Mouse (Mus musculus) kidney, adult 8-10 months (tissue): ENCODE results near the gene Nemf.
A peak's percentile ranks its signal among the peaks of the same experiment; 100 is the strongest.

Experiments used
- DNase-seq, 2 experiments: peaks; one replicate each; pipeline ENCODE4 v3.0.0; 2022

Gene Nemf

GRCm38 (mm10) chr12:69300391-69300790, 56.6 kb downstream of the Nemf start:
- DNase-seq, result no peak

DNA sequence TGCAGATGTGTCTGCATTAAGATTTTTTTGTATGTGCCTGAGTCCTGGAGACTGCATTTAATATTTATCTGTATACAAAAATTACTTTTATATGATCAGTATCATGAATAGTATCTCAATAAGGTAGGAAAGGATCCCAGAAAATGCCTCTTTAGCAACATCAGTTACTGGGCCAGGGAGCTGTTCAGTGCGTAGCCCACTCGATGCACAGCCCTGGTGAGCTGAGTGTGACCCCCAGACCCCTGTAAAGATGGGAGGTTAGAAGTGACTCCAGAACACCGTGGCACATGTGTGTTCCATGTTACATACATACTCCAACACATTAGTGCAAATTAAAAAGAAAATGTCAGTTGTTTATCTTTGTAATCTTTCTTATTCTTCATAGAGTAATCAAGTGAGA, 57.1 kb downstream of the Nemf start:
- no peak for DNase-seq

DNA sequence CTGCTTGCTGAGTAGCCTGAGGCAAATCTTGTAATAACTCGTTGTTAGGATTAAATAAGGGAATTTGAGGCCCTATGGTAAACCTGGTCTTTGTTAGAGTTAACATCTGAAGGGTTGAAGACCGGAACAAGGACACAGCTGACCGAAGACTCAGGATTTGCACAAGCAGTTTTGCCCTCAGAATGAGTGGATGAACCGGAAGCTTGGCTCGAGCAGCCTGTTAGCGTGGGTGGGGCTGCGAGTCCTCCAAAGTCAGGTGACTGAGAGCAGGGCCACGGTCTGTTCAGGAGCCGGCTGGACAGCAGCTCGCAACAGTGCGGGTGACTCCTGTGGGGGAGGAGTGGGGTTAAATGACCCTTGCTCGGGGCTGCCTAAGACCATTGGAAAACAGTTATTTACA, 57.7 kb downstream of the Nemf start:
- peak; percentile 76 to 81 for DNase-seq

GRCm38 (mm10) chr12:69298281-69298680, 58.7 kb downstream of the Nemf start:
- no peak for DNase-seq

DNA sequence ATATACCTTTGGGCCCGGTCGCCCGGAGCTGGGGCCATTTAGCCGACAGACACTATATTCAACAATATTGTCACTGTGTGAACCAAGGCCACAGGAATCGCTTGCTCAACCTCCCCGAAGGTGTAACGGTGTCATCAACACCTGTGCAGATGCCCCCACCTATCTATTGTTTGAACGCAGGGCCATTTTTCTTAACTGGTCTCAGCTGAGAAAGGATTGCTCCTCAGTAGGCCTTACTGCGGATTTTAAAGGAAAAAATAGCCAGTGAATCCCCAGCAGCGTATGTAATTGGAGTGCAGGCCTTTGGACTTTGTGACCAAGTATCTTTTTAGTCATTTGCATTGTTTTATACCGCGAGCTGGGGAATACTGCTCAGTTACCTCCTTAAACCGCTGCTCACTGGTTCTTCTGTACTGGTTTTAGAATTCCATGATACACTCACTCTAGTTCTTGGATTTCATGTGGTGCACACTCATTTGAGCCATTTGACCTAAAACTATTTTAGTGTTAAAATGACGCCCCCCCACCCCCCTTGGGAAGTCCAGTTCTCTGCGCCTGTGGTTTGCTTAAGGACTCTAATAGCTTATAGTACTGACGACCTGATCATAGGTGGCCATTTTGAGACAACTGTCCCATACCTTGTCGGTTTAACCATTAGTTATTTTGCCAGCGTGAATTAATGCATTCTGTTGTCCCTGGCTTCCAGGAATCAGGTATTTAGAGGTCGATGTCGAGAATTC, 59.4 kb downstream of the Nemf start:
- no peak for DNase-seq

GRCm38 (mm10) chr12:69296511-69297410, 60.2 kb downstream of the Nemf start, which contains the start of gene Klhdc2:
Gene Klhdc2 (plus strand): TSS chr12:69296681.
- peak; percentile 86 to 88 for DNase-seq

DNA sequence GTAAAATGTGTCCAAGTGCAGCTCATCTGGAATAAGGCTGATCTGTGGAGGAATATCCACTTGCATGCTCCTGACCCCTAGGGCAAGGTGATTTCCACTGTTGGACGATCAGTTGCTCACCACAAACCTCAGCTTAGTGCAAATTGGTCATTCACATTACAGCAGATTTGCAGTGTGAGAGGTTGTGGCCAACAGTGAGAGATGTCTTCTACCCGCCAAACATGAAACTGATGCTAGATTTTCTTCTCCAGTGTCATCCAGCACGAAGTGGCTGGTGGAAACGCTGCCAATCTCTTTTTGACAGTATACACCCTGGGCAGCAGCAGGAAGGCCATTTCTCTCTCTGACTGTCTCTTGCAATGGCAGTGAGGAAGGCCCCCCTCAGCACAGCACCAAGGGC, 61.3 kb downstream of the Nemf start:
- DNase-seq, result no peak

DNA sequence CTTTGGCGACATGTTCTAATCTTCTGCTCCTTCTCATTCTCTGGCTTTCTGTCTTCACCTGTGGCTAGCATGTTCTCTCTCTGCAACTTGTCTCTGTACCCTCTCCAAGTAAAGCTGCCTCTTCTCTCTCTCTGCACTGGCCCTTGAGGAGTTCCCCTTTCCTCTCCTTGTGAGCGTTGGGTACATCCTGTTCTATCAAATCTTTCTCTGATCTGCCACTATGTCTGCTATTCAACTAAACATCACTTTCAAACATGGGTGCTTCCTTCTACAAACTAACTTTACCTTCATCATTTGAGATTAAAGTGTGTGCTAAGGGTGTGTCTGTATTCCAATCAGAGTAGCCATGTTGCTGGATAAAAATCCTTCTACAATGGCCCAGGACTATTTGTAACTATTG, 62.0 kb downstream of the Nemf start:
- no peak for DNase-seq

GRCm38 (mm10) chr12:69293815-69294214, 63.1 kb downstream of the Nemf start:
- no peak for DNase-seq

DNA sequence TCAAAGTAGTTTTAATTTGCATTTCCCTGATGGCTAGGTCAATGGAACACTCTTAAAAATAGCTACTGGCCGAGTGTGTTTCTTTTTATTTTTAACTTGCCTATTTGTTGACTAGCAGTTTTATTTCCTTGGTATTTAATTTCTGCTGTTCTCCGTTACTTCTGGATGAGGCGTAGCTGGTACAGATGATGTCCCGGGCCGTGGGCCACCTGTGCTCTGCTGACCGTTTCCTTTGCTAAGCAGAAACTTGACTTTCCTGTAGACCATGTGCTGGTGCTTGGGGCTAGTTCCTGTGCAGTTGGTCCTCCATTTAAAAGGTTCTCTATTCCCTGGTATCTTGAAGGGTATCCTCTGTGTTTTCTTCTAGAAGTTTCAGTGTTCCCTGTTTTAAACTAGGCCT, 64.6 kb downstream of the Nemf start:
- no peak for DNase-seq

DNA sequence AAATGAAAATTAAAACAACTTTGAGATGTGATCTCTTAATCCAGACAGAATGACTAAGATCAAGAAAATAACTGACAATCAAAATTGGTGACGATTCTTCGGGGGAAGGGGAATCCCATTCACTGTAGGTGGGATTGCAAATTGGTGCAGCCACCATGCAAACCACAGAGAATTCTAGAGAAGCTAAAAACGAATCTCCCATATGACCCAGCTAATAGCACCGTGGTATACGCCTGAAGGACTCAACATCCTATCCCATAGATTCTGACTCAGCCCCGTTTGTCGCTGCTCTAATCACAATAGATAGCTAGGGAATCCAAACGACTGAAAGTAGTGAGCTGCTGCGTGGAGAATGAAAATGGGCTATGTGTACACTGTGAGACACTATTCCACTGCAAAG, 68.3 kb downstream of the Nemf start:
- no peak for DNase-seq

DNA sequence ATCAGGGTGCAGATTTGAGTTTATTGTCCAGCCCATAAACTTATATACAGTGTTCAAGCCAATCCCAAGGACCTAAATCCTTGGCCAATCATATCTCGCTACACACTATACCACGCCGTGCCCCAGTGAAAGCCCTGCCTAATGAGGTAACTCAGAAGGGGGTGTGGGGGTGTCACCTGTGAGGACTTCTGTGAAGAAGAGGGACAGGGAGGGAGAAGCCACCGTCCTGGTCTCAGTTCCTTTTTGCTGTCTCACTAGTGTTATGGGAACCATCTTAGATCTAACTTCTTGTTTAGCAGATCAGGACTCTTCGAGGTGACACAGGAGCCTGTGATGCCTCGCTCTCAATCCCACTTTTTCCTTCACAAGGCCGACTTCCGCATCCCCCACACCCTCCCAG, 69.4 kb downstream of the Nemf start:
- DNase-seq, result no peak

DNA sequence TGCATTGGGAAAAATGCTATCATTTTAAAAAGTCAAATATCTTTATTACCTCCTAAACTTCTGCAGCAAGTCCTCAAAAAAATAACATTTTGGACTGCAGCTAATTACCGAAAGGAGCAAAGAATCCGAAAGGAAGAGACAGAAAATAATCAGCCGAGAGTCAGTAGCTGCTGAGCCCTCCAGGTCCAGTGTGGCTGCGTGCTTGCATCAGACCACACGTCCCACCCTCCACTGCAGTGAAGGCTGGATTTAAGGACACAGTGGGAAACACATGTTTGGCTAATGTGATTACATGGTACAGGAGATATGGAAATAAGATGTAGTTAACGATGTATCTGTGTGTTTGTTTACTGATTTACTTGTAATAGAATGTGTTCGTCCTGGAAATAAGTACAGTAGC, 73.8 kb downstream of the Nemf start:
- DNase-seq, result no peak

GRCm38 (mm10) chr12:69280915-69281314, 76.0 kb downstream of the Nemf start:
- DNase-seq, result no peak

DNA sequence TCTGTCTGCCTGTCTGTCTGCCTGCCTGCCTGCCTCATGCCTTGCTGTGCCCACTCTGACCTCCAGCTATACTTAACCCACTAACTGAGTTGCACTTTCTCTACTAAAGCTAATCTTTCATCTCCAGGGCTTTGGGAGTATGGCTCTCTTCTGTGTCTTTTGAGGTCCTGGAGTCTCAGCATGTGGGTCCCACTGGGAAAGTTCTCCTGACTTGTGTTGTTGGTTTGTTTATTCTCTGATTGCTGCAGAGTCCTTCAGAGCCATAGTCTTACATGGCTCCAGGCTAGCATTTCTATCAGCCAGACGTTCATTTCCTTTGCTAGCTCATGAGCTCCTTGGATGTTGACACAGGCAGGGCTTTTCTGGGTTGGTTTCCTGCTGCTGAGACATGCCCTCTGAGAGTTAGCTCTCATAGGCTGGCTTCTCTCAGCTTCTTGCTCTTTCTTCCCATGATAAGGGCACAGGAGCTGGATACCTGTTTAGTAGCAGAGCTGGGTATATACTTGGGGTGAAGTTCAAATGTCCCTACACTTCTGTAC, 77.0 kb downstream of the Nemf start:
- DNase-seq, result no peak

GRCm38 (mm10) chr12:69268956-69269355, 88.0 kb downstream of the Nemf start:
- no peak for DNase-seq

GRCm38 (mm10) chr12:69267956-69268632, 88.9 kb downstream of the Nemf start:
- no peak for DNase-seq

GRCm38 (mm10) chr12:69265031-69265430, 91.9 kb downstream of the Nemf start:
- DNase-seq, result no peak

DNA sequence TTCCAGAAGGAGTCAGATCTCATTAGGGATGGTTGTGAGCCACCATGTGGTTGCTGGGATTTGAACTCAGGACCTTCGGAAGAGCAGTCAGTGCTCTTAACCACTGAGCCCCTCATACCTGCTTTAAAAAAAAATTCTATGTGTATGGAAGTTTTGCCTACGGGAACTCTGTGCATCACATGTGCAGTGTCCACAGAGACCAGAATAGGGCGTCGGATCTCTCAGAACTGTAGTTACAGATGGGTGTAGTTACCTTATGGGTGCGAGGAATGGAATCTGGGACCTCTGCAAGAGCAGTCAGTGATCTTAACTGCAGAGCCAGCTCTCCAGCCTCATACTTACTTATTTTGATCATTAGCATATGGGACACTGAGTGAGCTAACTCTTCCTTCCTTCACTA, 94.7 kb downstream of the Nemf start:
- no peak for DNase-seq
